Mouse (Mus musculus) cortical plate, adult 2 months (tissue): ENCODE data around the gene Gm44790.

ENCODE experiments used
- CTCF ChIP-seq: fragments of 200-500 bp; IDR thresholded peaks from 2 replicates; pipeline ENCODE4 v1.5.1; 2011; ENCODE audit warnings: mild to moderate bottlenecking, control low read depth, low read length; ENCODE audit not compliant: insufficient read depth; ENCODE audit errors: extremely low read depth
- POLR2A ChIP-seq: fragments of 200-500 bp; IDR thresholded peaks from 2 replicates; pipeline ENCODE4 v1.6.1; 2011; ENCODE audit warnings: mild to moderate bottlenecking, low read length, control low read depth; ENCODE audit not compliant: insufficient read depth; ENCODE audit errors: extremely low read depth

DNA sequence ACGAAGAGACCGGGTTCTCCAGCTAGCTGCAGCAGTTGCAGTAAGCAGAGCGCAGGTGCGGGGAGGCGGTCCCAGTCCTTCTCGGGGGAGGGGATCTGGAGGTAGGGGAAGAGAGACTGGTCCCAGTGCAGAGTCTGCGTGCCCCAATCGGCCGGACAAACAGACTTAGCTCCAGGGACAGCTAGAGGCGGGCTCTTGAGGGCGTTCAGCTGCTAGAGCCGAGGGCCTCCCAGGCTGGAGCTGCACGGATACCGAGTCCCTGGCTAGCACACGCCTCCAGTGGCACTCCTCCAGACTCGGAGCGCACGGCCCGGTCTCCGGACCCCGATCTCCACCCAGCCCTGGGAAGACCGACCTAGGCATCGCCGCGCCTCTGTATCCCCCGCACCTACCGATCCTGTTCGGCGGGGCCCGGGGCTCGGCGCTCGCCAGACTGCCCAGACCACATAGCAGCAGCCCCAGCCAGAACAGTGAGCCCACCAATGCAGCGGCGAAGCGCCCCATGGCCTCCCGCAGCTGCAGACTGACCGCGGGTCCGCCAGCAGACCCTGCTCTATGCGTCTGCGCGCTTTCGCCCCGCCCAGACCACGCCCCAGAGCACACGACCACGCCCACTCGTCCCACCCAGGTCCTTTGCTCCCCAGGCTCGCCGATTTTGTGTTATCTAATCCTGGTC lies 29.7 kb upstream of the Gm44790 start, which contains the start of gene Pcyox1:
- no peak for TF ChIP-seq CTCF
- peak; percentile 97 for TF ChIP-seq POLR2A
